Mouse (Mus musculus) spleen, adult 2 months (tissue): ENCODE measurements at regions not wholly inside any gene's neighbourhood (a gene's known extent, or its start where the extent isn't known, plus 50 kb on each side); places are given as distances from the start of the nearest gene placed in this dataset.

Experiments used
- CTCF ChIP-seq: fragments of 200-500 bp; IDR thresholded peaks from 2 replicates; pipeline ENCODE4 v1.5.1; 2011; ENCODE audit warnings: mild to moderate bottlenecking, inconsistent platforms; ENCODE audit not compliant: insufficient read depth, insufficient read length, insufficient replicate concordance; ENCODE audit errors: extremely low read depth
- POLR2A ChIP-seq: fragments of 200-500 bp; IDR thresholded peaks from 2 replicates; pipeline ENCODE4 v1.6.1; 2011; ENCODE audit warnings: low read depth, low read length, inconsistent platforms

DNA sequence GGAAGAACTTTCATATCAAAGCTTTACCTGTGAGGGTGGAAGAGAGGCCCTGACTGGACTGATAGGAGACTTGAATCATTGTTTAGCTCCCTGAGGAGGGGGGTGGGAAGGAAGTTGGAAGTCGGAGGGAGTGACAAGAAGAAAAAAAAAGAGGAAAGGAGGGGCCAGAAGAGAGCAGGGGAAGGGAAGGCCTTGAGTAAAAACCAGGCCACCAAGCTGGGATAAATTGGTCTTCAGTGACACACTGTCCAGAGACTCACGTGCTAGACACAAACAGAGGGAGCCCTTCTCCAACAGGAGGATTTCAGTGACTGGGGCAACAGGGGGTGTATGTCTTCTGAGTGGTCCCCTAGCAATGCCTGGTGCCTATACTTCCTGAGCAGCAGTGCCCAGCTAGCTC, 172.9 kb downstream of the Dact1 start:
- TF ChIP-seq POLR2A (no peak), CTCF (no peak)
